Mouse (Mus musculus) kidney, postnatal 25 days (tissue): Measurements from ENCODE around the gene Prox1.

Experiments
- DNase-seq, 2 experiments: peaks; one replicate each; pipeline ENCODE4 v3.0.0; 2021; ENCODE audit warnings: mixed read lengths in 2 of 2

The Prox1 gene

GRCm38 (mm10) chr1:190140519-190140918 is 30.0 kb downstream of the Prox1 start:
- DNase-seq = no peak

DNA sequence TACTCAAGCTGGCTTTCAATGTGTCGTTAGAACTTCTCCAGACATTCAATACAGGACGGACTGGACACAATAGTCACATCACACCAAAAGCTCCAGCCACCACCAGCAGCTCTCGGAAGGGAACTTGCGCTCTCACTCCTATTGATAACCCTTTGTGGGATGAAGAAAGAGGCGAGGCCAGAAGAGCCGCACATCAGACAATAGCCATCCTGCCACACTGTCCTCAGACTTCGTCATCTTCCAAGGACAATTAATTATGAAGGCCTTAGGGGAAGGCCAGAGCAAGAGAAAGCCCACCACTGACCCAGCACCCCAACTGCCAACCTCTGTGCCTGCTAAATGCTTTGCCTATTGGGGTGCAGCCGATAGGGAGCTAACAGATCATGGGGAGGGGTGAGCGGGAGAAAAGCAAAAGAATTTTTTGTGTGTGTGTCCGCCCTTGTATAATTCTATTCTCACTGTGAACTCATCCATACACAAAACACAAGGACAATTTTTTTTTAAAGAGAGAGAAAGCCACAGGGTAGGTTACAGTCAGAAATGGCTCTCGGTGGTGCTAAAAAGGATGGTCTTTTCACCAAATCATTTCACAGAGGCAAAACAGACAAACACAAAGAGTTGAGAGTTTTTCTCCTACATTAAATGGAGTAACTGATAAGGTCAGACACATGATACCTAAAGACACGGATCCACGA is 30.7 kb downstream of the Prox1 start:
- no peak for DNase-seq

DNA sequence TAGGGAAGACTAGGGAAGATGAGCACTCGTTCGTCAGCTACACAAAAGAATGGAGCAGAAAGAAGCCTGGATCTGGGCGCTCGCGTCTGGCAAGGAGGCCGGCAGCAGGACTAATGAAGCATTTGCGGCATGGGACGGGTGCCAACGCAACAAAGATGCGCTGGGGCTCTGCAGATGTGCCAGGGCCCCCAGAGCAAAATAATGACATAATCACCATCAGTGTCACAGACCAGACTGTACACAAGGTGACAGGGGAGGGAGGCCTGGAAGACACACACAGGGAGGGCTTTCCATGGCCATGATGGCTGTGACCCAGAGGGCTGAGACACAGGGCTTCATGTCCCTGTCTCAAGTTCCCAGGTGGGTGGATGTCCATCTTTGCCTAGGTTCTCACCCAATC is 32.6 kb downstream of the Prox1 start:
- no peak for DNase-seq

DNA sequence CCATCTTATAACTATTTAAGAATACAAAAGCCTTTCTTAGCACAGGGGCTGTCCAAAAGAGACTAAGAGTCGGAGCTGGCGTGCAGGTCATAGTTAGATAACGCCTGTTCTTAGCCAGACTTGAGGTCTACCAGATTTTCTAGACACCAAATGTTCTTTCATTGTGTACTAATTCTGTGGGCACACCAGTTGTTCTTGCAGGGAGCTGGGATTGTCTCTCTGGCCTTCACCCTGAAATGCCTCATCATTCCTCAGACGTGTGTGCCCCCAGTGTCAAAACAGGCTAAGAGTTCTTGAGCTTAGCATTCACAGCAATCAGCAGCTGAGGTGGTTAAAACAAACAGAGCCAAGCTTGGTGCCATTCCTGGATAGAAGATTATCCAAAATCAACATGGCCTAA is 37.6 kb downstream of the Prox1 start:
- no peak for DNase-seq

GRCm38 (mm10) chr1:190130888-190131287 is 39.6 kb downstream of the Prox1 start:
- DNase-seq = no peak

- DNase-seq = no peak
These were observed 41.0 kb downstream of the Prox1 start for GRCm38 (mm10) chr1:190129553-190129952.

GRCm38 (mm10) chr1:190128674-190129322 is 41.7 kb downstream of the Prox1 start:
- DNase-seq = no peak

DNA sequence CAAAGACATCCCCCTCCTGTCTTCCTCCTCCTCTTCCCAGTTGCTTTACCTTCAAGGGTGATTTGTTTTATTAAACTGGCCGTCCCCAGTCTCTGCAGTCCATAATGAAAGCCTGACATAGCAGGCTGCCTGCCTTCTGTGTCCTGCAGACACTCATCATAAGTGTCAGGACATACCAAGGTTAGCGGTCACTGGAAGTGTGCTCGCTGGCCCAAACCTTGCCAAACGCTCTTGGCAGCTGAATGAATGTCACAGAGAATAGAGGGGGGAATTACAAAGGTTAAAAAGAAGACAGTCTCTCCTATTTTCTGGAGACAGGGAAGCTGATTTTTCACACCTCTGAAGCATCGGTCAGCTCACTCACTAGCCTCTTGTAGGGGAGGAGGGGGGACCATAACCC is 42.6 kb downstream of the Prox1 start:
- DNase-seq = no peak

DNA sequence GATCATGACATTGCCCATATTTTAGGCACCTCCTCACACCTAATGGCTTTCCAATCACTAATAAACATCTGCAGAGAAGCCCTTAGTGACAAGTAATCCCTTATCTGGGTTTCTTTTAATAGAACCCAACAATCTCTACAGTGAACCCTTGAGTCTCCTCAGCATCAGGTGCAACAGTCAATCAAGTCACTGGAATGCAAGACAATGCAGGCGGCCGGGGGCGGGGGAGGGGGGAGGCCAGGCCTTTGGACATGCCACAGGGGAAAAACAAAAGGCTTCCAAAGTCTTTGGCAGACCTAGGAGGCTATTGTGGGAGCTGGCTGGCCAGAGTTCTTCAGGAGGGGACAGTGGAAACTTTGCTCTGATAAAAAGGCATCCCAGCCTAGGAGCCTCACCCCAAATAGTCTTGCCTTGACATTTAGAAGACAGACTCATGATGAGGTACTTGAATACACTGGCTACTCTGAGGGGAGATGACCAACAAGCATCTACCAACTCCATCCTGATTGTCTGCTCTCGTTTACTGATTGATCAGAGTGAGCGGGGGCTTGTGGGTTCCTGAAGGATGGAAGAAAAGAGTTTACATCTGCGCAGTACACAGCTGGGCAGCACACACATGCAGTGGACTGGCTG is 43.2 kb downstream of the Prox1 start:
- DNase-seq = no peak

DNA sequence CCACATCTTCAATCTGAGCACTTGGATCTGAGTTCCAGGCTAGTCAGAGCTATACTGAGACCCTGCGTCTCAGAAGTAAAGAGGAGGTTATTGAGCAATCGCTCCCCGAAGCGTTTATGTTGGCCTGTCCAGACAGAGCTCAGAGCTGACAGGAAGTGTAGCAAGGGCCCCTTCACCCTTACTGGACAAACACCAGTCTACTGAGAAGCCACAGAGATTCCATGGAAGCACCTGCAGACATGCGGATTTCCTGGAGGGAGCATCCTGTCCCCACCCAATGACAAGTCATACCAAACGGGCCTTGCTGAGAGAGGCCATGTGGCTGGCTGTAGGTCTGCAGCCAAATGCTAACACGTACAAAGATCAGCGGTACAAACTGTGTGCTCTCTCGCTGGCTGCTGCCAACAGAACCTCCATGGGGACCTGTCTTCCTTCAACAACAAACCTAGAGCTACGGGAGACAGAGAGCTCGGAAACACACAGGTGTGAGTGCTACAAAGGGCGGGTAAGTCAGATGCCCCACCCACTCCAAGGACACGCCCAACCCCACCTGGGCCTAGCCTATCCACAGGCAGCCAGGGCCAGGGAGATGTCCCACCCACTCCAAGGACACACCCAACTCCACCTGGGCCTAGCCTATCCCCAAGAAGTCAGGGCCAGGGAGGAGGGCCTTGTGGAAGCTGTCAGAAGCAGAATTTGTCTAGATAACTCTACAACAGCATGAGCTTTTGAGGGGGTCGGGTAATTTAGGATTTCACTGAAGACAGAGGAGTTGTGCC is 45.4 kb downstream of the Prox1 start:
- DNase-seq = peak; percentile 3 to 47

DNA sequence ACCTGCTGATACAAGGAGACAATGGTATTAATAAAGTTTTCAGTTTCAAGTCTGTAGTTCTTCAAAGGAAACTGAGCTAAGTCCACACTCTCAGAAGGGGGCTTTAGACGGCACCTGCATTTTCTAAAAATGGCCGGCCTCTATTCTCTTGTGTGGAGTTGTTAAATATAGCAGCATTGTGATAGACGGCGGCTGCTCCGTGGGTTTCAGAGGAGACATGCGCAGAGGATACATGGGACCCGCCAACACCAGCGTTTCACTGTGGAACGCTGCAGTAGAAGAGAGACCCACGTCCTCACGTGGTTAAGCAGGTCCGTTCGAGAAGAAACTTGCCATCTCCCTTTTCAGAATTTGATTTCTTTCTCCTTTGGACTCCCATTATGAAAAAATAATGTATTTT is 47.1 kb downstream of the Prox1 start:
- no peak for DNase-seq

- DNase-seq = no peak
These were observed 54.5 kb downstream of the Prox1 start for GRCm38 (mm10) chr1:190115985-190116384.

- DNase-seq = no peak
These were observed 58.8 kb downstream of the Prox1 start for GRCm38 (mm10) chr1:190111741-190112140.

- DNase-seq = no peak
These were observed 62.9 kb downstream of the Prox1 start for GRCm38 (mm10) chr1:190107587-190107986.

GRCm38 (mm10) chr1:190106674-190107420 is 63.7 kb downstream of the Prox1 start:
- DNase-seq = no peak

DNA sequence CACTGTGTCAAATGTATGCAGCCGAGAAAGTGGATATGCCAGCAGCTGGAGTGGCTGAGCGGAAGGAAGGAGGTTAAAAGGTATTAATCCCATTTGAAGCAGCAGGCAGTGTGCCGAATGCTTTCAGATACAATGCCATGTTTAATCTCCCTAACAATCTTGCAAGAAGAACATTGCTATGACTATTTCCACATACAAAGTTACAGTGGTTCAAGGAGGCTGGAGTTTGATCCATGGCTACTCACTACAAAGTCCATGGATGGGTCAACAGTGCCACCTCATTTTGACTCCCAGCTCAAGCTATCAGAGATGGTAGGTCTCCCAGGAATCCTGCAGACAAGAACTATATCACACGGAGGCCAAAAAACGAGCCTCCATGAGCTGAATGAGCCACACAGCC is 64.5 kb downstream of the Prox1 start:
- DNase-seq = no peak

- DNase-seq = no peak
These were observed 77.2 kb downstream of the Prox1 start for GRCm38 (mm10) chr1:190093326-190093725.

- DNase-seq = no peak
These were observed 78.4 kb downstream of the Prox1 start for GRCm38 (mm10) chr1:190092076-190092475.

GRCm38 (mm10) chr1:190088929-190089328 is 81.6 kb downstream of the Prox1 start:
- DNase-seq = no peak

DNA sequence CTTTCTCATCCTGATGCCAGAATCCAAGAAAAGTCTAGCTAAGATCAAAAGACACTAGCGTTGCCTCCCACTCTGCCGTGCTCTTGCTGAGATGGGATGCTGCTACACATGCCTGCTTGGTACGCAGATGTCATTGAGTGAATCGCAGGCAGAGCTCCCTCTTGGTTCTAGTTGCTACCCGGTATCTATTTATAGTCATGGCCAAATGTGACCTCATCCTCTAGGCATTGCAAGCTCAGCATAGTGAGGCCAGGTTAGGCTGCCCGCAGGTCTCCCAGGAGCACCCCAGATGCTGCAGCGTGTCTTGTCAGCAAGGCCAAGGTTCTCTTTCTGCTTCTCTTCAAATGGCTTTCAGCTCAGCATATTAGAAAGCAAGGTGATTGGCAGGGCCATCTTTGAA is 84.8 kb downstream of the Prox1 start:
- peak in 1 of 2 experiments; percentile 45 for DNase-seq

- DNase-seq = no peak
These were observed 90.8 kb downstream of the Prox1 start for GRCm38 (mm10) chr1:190079643-190080275.

GRCm38 (mm10) chr1:190076601-190077000 is 93.9 kb downstream of the Prox1 start:
- DNase-seq = no peak
